Mouse (Mus musculus): ENCODE measurements around the gene Spef2.

Gene Spef2

DNA sequence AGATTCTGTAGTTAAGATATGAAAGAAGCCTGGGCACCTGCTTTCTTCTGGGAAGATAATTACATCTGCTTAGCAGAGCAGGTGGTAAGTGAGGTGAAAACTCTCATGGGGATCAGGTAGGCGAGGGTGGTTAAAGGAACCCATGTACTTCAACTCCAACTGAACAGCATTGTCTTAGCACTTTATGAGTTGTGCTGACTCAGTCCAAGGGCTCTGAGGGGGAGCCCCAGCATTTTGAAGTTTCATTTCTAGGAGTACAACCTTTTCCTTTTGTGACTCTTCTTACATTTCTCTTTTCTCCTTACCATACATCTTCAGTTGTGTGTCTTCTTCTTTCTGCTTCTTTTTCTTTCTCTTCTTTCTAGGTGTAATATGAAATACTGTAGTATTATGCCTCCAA, 213.5 kb downstream of the Spef2 start:
- DNase-seq (ENCODE audit: low spot score in 2 of 2) = no peak

DNA sequence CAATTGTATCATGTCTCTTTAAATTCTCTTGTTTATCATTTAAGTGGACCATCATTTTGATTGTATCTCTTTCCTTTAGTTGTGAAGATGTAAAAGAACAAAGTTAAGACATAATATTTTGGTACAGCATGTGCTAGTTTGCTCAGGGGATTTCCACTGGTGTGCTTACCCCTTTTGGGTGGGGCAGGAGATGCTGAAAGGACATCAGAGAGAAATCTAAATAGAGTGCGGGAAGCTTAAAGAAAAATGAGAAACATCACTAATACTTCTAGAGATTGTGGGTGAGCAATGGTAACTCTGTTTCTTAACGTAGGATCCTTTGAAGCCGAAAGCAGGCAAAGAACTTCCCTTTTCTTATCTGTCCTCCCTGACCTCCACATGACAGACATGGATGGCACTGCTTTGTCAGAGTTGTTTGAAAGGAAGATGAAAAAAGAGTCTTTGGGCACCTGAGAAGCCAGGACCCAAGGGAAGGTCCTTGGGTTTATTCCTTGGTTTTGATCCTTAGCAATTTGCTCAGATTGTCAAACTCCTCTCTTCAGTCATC, 215.2 kb downstream of the Spef2 start:
- no peak for DNase-seq (ENCODE audit: low spot score in 2 of 2)

DNA sequence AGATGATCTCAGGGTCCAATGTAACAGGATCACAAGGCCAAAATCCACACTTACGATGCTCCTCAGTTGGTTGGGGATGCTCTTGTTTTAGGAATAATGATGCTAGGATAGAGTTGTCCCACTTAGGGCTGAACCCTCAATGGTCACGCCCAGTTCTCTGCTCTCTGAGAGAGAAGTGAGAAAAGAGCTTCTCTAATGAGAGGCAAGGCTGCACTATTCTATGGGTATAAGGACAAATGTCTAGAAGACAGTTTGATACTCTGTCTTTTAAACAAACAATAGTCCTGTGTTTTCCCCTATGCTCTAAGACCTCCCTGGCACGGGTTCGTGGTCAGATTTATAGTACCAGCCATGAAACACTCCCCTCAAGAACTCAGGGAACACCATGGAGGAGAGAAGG, 218.6 kb downstream of the Spef2 start, which contains the start of gene Il7r:
TSS of gene Il7r (minus strand) at position 101 of the 400 bp plus-strand sequence.
- DNase-seq (ENCODE audit: low spot score in 2 of 2) = no peak

DNA sequence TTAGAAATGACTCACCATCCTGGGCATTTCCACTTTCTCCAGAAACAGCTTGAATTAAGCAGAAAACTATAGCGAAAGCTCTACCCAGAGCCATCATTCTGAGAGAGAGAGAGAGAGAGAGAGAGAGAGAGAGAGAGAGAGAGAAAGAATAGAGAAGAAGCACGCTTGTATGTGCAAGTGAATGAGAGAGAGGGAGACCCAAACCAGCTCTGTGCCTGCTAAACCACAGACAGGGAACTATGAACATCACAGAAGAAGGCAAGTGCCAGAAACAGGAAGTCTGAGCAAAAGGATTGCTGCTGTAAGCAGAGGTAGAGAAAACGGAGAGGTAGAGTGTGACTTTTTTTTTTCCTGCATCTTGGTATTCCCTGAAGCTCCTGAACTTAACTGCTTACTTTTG, 219.0 kb downstream of the Spef2 start:
- no peak for DNase-seq (ENCODE audit: low spot score in 2 of 2)
